Mouse (Mus musculus): ENCODE measurements around the gene Radil.

Gene Radil

DNA sequence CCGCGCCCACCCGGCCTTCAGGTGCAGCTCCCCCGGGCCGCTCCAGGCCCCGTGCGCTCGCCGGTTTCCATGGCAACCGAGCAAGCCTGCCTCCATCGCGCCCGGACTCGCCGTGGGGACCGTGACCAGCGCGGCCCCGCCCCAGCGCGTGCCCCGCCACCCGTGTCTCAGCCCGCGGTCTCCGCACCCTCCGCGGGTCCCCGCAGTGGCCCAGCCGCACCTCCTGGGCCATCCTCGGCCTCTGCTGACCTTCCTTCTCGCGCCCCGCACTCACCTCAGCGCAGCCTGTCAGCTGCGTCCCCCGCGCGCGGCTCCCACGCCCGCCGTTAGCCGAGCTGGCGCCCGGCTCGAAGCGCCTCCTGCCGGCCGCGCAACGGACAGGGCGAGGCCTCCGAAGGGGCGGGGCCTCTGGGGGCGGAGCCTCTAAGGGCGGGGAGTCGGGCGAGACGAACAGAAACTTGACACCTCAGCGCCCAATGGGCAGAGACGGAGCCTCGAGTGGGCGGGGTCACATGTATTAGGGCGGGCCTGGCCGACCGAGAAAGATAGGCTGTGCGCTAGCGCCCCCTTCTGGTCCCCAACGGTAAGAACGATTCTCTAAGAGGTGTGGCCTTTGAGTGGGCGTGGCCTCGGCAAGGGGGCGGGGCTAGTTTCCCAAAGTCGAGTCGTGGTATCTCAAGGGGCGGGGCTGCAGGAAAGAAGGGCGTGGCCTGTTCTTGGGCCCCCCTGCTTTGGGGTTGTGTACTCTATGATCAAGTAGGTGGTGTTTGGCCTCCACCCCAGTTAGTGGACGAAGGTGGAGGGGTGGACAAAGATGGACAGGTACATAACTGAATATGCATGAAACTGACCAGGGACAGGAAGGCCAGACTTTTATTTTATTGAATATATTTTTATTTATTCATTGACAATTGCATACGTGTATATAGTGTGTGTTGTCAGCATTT is at the start of gene Radil:
Gene Radil, minus strand, starts transcription at position 393 of the 947 bp plus-strand sequence.
- in situ Hi-C loops (cut with MboI; ENCODE audit: low pct_unique_long_range_greater_than_20kb in 1 of 2, low sequenced_read_pairs in 2 of 2, unreplicated experiment in 1 of 2) = loop anchor here in 1 of 2 experiments (5.0 kb wide), 1 partner anchor 69 kb away; no protein-coding TSS in a partner anchor

DNA sequence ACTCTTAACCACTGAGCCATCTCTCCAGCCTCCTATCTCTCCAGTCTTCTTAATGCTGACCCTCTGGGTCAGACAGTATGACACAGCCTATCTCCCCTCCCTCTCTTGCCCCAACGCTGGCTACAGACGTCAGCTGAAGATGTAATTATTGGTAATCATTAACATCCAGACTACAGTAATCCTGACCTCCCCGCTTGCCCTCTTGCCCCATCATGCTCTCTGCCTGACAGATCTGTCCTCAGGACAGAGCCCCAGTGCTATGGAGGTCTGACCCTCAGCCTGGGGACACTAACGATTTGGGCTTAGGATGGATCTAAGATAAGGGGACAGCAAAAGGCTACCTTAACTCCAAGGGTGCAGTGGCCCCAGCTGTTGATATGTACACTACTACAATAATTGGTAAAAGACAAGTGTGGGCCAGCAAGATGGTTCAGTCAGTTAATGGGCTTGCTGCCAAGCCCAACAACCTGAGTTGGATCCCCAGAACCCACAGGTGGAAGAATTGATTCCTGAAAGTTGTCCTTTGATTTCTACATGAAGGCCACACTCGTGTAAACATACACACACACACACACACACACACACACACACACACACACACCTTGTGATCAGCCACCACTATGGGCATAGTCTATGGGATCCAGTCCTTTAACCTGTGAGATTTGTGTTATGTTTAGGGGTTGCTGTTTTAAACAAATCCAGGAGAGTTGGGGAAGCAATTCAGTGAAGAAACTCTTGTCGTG is 46.9 kb upstream of the Radil start:
- in situ Hi-C loops (cut with MboI; ENCODE audit: low pct_unique_long_range_greater_than_20kb in 1 of 2, low sequenced_read_pairs in 2 of 2, unreplicated experiment in 1 of 2) = no loop called here

DNA sequence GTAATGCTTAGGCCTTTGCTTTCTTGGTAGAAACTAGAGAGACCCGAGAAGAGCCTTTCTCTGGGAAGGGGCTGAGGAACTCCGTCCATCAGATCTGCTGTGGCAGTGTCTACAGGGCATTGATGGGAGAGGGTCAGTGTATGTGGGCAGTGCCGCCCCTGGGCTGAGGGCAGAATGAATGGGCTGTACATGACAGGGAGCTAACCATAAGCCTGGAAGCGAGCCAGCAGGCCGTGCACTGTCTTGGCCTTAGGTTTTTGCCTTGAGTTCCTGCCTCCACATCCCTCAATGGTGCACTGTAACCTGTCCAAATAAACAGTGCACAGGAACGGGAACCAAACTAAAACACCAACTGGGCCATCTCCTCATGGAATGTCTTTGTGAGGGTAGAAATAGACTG is 45.8 kb upstream of the Radil start:
- in situ Hi-C loops (cut with MboI; ENCODE audit: low pct_unique_long_range_greater_than_20kb in 1 of 2, low sequenced_read_pairs in 2 of 2, unreplicated experiment in 1 of 2) = no loop called here

DNA sequence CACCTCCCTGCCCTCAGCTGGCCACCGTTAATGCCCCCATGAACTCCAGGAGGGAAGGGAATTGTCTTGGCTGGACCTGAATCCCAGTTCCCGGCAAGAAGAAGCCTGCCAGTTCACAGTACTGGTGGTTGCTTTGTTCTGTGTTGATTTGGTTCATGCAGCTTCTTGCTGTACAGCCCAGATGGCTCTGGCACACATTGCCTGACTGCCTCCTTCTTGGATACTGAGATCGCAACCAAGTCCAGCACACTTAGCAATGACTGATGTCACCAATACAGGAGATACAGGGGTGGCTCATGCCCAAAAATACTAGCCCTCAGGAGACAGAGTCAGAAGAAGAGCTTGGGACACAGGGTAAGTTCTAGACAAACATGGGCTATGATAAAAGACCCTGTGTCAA is 44.8 kb upstream of the Radil start:
- in situ Hi-C loops (cut with MboI; ENCODE audit: low pct_unique_long_range_greater_than_20kb in 1 of 2, low sequenced_read_pairs in 2 of 2, unreplicated experiment in 1 of 2) = no loop called here

DNA sequence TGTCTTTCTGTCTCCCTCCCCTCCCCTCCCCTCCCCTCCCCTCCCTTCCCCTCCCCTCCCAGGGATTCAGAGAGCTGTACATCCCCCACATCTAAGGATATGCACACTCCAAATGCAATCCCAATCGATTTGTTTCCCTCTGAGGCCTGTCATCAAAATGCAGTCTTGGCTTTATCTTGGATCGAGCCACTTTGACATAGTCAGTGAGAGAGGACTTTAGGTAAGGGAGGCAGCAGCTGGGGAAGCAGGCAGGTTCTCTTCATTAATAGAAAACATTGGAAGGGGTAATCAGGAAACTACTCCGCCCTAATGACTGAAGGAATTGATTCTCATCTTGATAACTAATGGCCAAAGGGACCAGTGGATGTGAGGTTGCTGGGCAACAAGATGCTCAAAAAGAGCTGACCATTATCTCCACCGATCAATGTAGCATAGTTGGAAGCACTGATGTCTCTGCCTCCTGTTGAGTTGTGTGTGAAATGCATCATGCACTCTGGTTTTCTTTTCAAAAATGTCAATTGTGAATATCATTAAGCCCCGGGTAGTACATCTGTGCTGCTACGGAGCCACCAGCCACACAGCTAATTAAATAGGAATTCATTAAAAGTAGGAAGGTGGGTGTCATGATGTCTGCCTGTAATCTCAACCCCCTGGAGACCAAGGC is 40.2 kb upstream of the Radil start:
- in situ Hi-C loops (cut with MboI; ENCODE audit: low pct_unique_long_range_greater_than_20kb in 1 of 2, low sequenced_read_pairs in 2 of 2, unreplicated experiment in 1 of 2) = no loop called here

DNA sequence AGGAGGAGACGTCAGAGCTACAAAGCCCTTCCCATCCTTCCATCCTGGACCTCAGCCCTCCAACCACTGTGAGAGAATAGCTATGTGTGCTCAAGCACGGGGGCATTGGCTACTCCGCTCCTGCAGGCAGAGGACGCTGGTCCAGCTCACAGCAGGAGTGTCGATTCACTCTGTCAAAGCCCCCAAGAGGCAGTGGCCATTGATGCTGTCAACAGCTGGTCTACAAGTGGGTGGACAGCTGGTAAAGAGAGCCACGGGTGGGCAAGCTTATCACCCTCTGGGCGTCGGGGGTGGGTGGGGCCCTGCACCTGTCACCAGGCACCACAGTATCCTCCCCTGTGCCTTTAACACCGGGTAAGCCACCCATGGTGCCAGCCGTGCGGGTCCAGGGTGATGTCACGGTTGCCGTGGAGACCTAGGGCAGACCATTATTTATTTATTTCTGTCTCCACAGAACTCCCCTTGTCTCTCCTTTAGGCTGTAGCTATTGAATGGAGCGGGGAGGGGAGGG is 32.8 kb upstream of the Radil start:
- in situ Hi-C loops (cut with MboI; ENCODE audit: low pct_unique_long_range_greater_than_20kb in 1 of 2, low sequenced_read_pairs in 2 of 2, unreplicated experiment in 1 of 2) = no loop called here

DNA sequence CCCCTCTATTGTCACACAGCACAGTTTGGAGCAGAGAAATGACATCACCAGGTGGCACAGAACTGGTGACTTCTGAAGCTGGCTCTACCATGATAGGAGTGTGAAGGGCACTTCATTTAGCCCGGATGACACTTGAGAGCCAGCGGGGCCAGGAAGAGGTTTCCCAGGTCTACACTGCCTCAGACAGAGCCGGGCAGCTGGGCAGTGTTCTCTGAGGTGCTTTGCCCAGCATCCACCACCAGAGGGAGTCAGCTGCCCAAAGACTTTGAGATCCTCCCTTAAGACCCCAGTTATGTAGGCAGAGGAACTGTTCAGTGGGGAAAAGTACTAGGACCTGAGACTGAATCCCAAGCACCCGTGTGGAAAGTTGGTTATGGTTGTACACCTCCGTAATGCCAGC is 30.6 kb upstream of the Radil start:
- in situ Hi-C loops (cut with MboI; ENCODE audit: low pct_unique_long_range_greater_than_20kb in 1 of 2, low sequenced_read_pairs in 2 of 2, unreplicated experiment in 1 of 2) = no loop called here

DNA sequence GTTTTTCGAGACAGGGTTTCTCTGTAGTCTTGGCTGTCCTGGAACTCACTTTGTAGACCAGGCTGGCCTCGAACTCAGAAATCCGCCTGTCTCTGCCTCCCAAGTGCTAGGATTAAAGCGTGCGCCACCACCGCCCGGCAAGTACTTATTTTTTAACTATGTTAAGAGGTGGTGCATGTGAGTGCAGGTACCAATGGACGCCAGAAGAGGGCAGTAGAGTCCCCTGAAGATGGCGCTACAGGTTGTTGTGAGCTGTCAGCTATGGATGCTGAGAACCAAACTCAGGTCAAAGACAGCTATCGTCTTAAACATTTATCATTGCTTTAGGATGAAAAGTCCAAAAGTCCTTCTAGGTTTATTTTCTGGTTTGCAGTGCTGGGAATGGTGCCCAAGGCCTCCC is 27.3 kb upstream of the Radil start:
- in situ Hi-C loops (cut with MboI; ENCODE audit: low pct_unique_long_range_greater_than_20kb in 1 of 2, low sequenced_read_pairs in 2 of 2, unreplicated experiment in 1 of 2) = loop anchor here (5.0 to 10.0 kb wide), 2 partner anchors 39 to 277 kb away; no protein-coding TSS in a partner anchor

DNA sequence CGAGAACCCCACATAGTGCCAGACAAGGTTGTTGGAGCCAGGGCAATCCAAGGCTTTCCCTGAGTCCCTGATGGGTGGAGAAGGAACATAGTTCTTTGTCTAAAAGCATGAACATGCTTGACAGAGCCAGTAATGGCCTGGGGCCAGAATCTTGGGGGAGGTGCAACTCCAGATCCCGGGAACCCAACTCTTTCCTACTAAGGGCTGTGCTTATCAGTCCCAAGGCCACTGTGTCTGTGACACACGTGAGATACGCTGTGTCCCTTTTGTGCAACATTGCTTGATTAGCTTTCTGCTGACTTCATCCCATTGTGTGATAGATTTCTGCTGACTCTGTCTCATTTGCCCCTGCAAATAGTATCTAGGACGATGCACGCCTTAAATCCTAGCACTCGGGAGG is 25.9 kb upstream of the Radil start:
- in situ Hi-C loops (cut with MboI; ENCODE audit: low pct_unique_long_range_greater_than_20kb in 1 of 2, low sequenced_read_pairs in 2 of 2, unreplicated experiment in 1 of 2) = loop anchor here (5.0 to 10.0 kb wide), 2 partner anchors 40 to 278 kb away; no protein-coding TSS in a partner anchor

DNA sequence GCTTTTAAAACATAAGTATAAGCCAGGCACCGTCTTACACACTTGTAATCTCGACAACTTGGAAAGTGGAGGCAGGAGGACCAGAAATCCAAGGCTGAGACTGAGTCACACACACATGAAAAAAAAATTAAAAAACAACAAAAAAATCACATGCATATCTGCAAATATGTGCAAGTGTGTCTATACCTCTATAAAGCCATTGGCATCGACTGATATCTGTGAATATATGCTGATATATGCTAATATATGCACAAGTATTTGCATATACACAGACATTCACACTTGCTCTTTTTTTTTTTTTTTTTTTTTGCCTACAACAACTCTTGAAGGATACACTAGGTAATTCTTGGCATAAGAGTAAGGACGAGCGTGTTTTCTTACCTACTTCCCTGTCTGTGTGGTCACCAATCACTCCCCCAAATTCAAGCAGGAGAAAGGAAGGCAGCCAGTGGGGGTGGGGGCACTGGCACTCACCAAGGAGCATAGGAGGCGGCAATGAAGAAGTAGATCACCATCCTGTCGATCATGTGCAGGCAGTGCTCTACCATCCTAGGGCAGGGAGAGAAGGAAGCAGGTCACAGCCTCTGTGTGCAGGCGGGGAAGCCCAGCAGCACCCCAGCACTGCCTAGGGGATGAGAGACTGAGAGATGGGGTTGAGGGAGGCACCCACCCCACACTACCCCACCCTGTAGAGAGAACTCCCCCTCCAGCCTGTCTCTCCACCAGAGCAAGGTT is 23.6 kb upstream of the Radil start:
- in situ Hi-C loops (cut with MboI; ENCODE audit: low pct_unique_long_range_greater_than_20kb in 1 of 2, low sequenced_read_pairs in 2 of 2, unreplicated experiment in 1 of 2) = loop anchor here (5.0 to 10.0 kb wide), 2 partner anchors 43 to 280 kb away; no protein-coding TSS in a partner anchor

DNA sequence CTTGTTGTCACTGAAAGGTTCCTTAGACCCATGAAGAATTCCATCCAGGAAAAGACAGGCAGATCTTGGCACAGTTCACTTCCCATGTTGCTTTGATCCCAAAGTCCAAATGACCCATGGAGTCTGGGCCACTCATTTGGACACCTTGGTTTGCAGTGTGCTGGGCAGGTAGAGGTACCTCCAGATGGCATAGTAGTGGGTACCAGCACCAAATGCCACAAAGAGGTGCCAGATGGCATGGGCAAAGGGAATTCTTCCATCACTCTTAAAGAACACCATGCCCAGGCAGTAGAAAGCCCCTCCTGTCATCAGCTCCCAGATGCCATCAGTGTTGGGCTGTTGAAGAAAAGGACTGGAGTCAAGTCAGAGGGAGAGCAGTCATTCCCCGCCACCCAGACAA is 13.7 kb upstream of the Radil start:
- in situ Hi-C loops (cut with MboI; ENCODE audit: low pct_unique_long_range_greater_than_20kb in 1 of 2, low sequenced_read_pairs in 2 of 2, unreplicated experiment in 1 of 2) = loop anchor here in 1 of 2 experiments (10.0 kb wide), 1 partner anchor 150 kb away; no protein-coding TSS in a partner anchor

DNA sequence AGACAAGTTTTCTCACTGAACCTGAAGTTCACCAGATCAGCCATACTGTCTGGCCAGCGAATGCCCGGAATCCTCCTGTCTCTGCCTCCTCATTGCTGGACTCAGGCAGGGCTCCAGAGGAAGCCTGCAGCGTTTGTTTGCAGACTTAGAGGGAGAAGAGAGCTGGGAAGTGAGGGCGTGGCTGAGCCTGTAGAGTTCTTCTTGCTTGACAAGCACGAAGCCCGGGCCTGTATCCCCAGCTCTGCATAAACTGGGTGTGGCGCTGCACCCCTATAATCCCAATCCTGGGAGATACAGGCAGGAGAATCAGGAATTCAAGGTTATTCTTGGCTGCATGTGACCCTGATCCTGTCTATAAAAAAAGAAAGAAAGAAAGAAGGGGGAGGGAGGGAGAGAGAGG is 9.4 kb upstream of the Radil start:
- in situ Hi-C loops (cut with MboI; ENCODE audit: low pct_unique_long_range_greater_than_20kb in 1 of 2, low sequenced_read_pairs in 2 of 2, unreplicated experiment in 1 of 2) = loop anchor here in 1 of 2 experiments (10.0 kb wide), 1 partner anchor 155 kb away; no protein-coding TSS in a partner anchor

DNA sequence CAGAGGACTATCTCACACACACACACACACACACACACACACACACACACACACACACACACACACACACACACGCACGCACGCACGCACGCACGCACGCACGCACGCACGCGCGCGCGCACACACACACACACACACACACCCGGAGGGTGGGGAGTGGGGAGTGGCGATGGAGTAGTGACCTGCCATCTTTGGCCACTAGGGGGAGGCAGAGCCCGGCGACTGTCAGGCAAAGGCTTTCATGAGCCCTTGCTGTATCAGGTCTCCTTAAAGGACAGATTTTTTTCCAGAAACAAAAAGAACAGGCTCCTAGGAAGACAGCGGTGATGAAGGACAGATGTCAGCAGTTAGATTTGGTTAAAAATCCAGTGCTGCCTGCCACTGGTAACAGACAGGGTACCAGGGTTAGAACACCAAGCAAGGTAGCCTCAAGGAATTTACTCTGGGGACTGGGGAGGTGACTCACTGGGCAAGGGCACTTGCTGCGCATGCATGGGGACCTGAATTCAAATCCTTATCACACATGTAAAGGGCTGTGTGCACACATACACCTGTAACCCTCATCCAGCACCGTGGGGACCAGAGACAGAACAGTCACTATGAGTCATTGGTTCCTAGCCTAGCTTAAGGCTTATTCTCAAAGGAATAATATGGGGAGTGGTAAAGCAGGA is 6.6 kb upstream of the Radil start:
- in situ Hi-C loops (cut with MboI; ENCODE audit: low pct_unique_long_range_greater_than_20kb in 1 of 2, low sequenced_read_pairs in 2 of 2, unreplicated experiment in 1 of 2) = no loop called here

DNA sequence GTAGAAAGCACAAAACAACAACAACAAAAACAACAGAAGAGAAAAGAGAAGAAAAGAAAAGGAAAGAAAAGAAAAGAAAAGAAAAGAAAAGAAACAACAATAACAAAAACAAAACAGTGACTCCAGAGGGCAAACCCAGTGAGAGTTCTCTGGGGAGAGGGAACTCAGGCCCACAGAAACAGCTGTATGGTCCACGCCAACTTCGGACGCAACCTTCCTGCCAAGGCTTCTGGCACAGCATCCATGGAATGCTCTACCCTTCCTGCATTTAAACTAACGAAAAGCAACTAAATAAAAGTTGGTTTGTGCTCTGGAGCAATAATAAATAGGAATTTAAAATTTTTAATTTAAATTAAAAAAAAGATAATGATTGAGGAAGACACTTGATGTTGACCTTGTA is 5.8 kb upstream of the Radil start:
- in situ Hi-C loops (cut with MboI; ENCODE audit: low pct_unique_long_range_greater_than_20kb in 1 of 2, low sequenced_read_pairs in 2 of 2, unreplicated experiment in 1 of 2) = no loop called here

DNA sequence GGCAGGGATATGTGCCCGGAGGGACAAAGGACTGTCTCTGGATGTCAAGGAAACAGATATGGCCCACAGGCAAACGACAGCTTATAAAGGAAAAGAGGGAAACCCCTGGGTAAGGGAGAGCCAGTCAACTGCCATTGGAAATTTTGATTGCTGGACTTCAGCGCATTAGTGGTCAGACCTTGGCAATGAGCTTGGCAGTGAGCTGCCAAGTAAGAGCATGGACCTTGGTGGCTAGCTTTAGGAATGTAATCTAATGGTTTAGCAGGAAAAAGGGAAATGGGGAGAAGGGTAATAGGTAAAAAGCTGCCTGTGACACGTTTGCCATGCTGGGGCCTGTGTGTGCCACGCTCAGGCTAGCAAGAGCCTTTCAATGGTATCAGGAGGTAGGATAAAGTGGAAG is 5.0 kb upstream of the Radil start:
- in situ Hi-C loops (cut with MboI; ENCODE audit: low pct_unique_long_range_greater_than_20kb in 1 of 2, low sequenced_read_pairs in 2 of 2, unreplicated experiment in 1 of 2) = no loop called here

DNA sequence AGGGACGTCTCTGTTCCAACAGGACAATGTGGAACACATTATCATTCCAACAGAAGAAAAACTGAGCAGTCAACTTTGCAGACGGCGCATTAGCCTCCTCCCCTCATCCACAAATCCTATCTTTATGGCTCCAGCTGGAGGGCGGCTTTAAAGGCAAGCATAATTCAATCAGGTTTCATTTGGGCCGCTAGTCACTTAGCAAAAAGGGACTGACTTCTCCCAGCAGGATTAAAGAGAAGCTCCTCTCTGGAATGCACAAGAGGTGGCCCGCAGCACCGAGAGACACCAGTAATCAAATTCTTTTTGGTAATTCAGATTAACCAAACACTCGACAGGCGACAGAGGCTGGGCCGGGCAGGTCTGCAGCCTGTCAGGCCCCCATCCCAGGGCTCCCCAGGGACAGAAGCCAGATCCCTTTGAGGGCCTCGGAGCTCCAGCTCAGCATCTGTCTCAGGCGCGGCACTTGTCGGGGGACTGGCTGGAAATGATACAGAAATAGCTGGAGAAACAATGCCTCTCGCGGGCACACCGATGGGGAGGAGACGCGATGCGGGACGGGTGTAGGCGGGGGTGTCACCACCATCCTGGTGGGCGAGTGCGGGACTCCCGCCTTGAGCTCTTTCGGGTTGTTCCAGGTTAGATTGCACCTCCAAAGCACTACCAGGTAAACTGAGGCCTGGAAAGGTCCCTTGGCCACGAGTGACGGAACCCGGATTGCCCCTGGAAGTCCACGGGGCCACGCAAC is 765 bp downstream of the Radil start:
- in situ Hi-C loops (cut with MboI; ENCODE audit: low pct_unique_long_range_greater_than_20kb in 1 of 2, low sequenced_read_pairs in 2 of 2, unreplicated experiment in 1 of 2) = loop anchor here (5.0 kb wide), 2 partner anchors 48 to 68 kb away; no protein-coding TSS in a partner anchor

DNA sequence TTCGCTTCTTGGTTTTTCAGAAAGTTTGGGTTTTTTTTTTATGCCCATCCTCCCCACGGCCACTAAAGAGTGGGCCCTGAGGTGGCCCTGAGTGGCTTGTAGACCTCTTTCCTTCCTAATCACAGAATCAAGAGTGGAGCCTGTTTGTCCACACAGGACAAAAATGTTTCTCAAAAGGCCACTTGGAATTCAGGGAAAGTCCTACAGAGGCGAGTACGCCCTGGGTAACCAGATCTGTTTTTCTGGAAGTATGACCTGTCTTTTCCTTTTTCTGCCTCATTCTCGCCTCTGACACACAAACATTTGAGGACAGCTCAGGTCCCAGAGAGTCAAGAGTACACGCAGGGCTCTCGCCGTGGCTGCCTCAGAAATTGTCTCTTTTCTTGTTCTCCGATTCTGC is 1.5 kb downstream of the Radil start:
- in situ Hi-C loops (cut with MboI; ENCODE audit: low pct_unique_long_range_greater_than_20kb in 1 of 2, low sequenced_read_pairs in 2 of 2, unreplicated experiment in 1 of 2) = loop anchor here (5.0 kb wide), 2 partner anchors 47 to 67 kb away; no protein-coding TSS in a partner anchor

Data from mouse embryonic stem cell (cell line).